Mouse (Mus musculus) megakaryocyte, embryonic 14.5 days (primary cell): ENCODE results near the gene Akap11. TPM values are rescaled to one million over a fixed set of nuclear protein-coding genes. Genes with fewer than 3 reads are reported as not detected.

Experiments
- H3K27me3 ChIP-seq: replicated peaks from 2 replicates; pipeline ENCODE3; 2012; ENCODE audit warnings: inconsistent platforms
- H3K36me3 ChIP-seq: replicated peaks from 2 replicates; pipeline ENCODE3; 2012; ENCODE audit warnings: low read length, inconsistent platforms, mixed read lengths
- H3K4me1 ChIP-seq: 2 replicates; pipeline ENCODE4 v1.6.1; 2012; ENCODE audit warnings: inconsistent platforms
- H3K4me3 ChIP-seq: replicated peaks from 2 replicates; pipeline ENCODE3; 2012; ENCODE audit warnings: moderate library complexity, mild to moderate bottlenecking, inconsistent platforms
- H3K9me3 ChIP-seq: 2 replicates; pipeline ENCODE4 v1.6.1; 2012; ENCODE audit warnings: inconsistent platforms
- FLI1 ChIP-seq: IDR thresholded peaks from 2 replicates; pipeline ENCODE4 v1.6.1; 2012; ENCODE audit warnings: low read length, inconsistent platforms, mixed read lengths
- GATA1 ChIP-seq: IDR thresholded peaks from 3 replicates; pipeline ENCODE4 v1.6.1; 2012; ENCODE audit warnings: mixed read lengths, low read length, inconsistent platforms, borderline replicate concordance
- polyA plus RNA-seq: library from polyadenylated mRNA; stranded (reverse); fragments of >175 nt; gene quantifications from 2 replicates; pipeline ENCODE4 v1.2.3, GENCODE M21; 2012; ENCODE audit warnings: low replicate concordance; ENCODE audit not compliant: insufficient read depth

Gene Akap11
- polyA plus RNA-seq, 1 experiment, result 0.18 TPM

- TF ChIP-seq GATA1 (no peak), FLI1 (no peak)
- no peaks in the 10 kb centered on the region for H3K36me3 ChIP-seq
- H3K4me3 ChIP-seq, result no peak overlapping the region
- H3K27me3 ChIP-seq, result peaks cover 14% of the 10 kb centered on the region
- H3K4me1 ChIP-seq, result peaks cover 5% of the 10 kb centered on the region
- peaks cover 16% of the 10 kb centered on the region for H3K9me3 ChIP-seq
Measured at GRCm38 (mm10) chr14:78454970-78455369, 81.6 kb downstream of the Akap11 start.

GRCm38 (mm10) chr14:78448807-78449406 lies 87.7 kb downstream of the Akap11 start:
- Histone ChIP-seq H3K9me3 (peaks cover 18% of the 10 kb centered on the region), H3K27me3 (peaks cover 4% of the 10 kb centered on the region), H3K4me3 (no peak overlapping the region), H3K4me1 (no peaks in the 10 kb centered on the region), H3K36me3 (no peaks in the 10 kb centered on the region)
- TF ChIP-seq GATA1 (no peak), FLI1 (no peak)

- peaks cover 4% of the 10 kb centered on the region for H3K27me3 ChIP-seq
- no peak overlapping the region for H3K4me3 ChIP-seq
- TF ChIP-seq GATA1 (no peak), FLI1 (no peak)
- no peaks in the 10 kb centered on the region for H3K36me3 ChIP-seq
- peaks cover 18% of the 10 kb centered on the region for H3K9me3 ChIP-seq
- no peaks in the 10 kb centered on the region for H3K4me1 ChIP-seq
Measured at GRCm38 (mm10) chr14:78448017-78448416, 88.6 kb downstream of the Akap11 start.

- H3K4me1 ChIP-seq, result no peaks in the 10 kb centered on the region
- H3K36me3 ChIP-seq, result no peaks in the 10 kb centered on the region
- H3K27me3 ChIP-seq, result peaks cover 4% of the 10 kb centered on the region
- TF ChIP-seq GATA1 (no peak), FLI1 (no peak)
- peaks cover 18% of the 10 kb centered on the region for H3K9me3 ChIP-seq
- H3K4me3 ChIP-seq, result no peak overlapping the region
Measured at GRCm38 (mm10) chr14:78447542-78447941, 89.1 kb downstream of the Akap11 start.

Other genes starting within 250 kb of the Akap11 start
- gene Tnfsf11, start 228.8 kb downstream of the Akap11 start, polyA plus RNA-seq, result not detected in 2 replicates
- gene Dgkh, start 196.0 kb upstream of the Akap11 start, polyA plus RNA-seq, result 0.01 and 0.17 TPM in 2 replicates